Mouse (Mus musculus) right cerebral cortex, postnatal 25 days (tissue): ENCODE measurements around the gene Zfyve28.

Source experiments
- DNase-seq: peaks from one replicate; pipeline ENCODE4 v3.0.0; 2022

Zfyve28 gene

DNA sequence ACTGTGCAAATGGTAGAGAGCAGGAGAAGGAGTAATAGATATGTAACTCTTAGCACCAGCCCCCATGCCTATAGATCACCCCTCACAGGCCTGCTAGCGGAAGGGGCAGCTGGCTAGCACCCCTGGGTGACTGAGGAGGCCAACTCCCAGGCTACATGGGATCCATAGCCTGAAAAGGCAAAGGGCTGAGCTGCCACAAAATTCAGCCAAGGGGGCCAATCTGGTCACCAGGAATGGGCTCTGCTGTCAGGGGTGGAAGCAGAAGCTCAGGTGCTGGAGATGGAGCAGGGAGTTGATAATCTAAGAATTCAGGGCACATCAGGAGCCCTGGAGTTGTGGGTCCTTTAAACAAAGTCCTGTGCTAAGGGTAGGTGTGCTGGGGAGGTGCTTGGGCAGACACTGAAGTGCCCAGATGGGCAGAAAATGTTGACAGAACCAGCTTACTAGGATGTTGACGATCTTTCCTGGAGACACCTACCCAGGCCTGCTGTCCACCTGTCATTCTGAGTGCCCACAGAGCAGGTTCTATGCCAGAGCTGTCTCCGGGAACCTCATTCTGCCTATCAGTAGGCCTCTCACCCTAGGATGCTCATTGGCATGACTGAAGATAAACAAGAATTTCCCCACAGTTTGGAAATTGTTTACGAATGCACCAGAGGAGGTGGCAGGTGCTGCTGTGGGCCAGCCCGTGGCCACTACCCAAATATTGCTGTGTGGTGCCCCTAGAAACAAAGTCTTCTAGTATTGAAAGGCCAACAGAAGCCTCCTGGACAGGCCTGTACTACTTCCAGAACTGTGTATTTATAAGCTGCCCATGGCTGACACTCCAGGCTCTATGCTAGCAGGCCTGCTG, 113.5 kb downstream of the Zfyve28 start:
- DNase-seq: no peak

DNA sequence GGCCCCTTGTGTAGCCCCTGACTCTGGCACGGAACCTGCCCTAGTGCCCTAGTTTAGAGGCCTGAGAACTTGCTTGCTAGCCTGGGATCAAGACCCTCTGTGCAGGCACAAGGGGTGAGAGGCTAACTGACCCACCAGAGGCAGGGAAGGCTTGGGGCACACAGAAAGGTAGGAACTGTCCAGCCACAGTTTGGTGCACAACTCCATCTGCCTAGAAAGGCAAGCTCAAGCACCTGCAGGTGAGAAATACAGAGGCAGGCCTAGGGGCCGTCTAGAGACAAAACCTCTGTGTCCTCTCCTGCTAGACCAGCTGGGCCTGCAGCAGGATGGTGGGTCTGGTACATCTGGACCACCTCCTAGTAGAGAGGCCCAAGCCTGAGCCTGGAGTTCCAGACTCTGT, 114.2 kb downstream of the Zfyve28 start:
- no peak for DNase-seq

DNA sequence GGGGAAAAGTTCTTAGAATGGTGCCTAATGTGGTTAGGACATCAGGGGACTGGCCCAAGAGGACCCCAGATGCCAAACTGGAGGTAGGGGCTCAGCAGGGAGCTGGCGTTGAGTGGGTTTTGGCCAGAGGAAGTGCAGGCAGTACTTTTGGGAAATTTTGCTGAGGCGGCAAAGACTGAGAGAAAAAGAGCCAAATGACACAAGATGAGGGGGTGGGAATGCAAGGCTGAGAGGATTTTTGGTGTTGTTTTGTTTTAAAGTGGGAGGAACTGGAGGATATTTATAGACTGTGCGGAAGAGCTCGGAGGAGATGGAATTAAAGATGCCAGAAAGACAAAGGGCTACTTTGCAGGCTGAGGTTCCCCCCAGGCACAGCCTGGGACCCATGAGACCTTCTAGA, 117.5 kb downstream of the Zfyve28 start:
- no peak for DNase-seq

DNA sequence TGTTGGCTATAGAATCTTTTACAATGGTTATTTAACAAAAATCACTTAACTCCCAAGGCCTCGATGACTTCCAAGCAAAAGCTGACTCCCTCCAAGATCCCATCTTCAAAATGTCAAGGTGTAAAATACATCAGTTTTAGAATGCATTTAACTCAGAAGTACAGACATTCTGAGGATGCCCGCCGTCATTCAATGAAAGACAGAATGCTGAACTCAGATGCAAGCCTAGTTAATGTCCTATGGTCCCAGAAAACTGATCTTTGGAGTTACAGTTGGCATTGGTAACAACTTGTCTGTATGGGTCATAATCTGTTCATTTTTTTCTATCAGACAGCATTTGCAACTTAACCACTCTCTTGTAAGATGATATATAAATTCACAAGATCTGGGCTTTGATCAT, 118.3 kb downstream of the Zfyve28 start:
- no peak for DNase-seq

DNA sequence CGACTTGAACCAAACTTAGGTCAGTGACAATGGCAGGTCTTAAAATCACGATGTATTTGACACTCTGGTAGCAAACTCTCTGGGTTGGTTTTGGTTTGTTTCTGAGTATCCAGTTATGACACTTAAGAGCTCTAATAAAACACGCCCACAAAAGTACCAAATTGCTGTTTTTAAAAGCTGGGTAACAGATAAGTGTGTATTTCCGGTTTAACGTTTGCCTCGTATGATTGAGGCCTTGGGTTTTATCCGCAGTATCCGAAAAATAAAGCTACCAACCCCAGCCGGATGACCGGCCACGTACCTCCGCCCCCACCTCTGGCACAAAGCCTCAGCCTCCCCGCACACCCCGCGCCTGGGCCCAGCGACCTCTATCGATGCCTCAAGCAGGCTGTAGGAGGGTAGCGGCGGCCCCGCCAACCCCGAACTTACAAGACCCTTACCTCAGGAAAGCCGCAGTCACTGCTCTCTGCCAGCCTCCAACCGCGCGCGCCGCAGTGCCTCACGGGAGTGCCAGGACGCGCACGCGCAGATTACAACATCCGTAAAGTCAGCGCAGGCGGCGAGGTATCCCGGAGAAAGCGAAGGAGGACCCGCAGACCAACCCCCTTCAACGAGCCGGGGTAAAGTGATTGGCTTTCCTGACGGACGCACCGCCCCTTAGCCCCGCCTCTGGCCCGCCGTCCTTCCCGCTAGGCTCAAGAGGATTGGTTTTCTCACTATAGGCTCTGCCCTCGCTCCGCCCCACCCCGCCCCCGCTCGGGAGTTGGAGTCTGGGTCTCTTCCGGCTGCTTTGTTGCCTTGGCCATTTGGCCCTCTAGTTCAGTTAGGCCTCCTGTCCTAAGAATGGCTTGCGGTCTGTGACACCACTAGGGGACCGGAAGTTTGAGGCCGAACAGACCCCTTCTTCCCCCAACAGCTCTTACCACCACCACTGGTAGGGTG, 119.0 kb downstream of the Zfyve28 start, which contains the start of the genes Poln and Haus3:
Poln (minus strand) TSS at position 499 of the 942 bp plus-strand sequence.
Haus3 (minus strand) TSS at position 578 of the 942 bp plus-strand sequence.
- DNase-seq: peak; percentile 97

DNA sequence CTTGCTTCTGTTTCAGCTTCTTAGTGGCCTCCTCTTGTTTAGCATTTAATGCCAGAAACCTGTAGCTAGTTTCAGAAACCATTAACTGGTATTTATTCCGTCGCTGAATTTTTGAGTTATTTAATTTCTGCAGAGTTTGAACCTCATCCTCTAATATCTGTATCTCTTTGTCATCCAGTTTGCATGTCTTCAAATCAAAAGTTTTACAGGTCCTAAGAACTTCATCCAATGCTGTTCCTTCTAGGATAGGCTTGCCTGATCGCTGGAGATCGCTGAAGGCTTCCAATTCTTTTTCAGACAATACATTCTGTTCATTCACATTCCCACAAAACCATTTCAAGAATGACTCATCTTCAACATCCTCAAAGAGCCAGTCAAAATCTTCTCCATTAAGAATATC, 120.4 kb downstream of the Zfyve28 start:
- no peak for DNase-seq

DNA sequence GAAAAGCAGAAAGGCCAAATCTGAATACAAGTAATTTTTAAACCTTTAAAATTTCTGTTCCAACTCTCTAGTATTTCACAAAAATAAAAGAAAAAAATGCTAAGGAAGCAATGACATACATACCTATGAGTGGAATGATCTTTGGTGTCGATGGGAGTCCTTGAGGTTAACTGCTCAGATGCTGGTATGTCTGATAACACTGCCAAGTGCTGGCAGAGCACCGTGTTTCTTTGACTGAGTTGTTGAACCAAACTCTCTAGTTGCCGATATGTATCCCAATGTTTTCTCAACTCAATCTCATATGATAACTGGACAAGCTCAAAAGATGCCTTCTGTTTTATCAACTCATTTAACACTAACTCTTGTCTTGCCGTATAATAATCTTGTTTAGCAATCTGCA, 122.5 kb downstream of the Zfyve28 start:
- no peak for DNase-seq

DNA sequence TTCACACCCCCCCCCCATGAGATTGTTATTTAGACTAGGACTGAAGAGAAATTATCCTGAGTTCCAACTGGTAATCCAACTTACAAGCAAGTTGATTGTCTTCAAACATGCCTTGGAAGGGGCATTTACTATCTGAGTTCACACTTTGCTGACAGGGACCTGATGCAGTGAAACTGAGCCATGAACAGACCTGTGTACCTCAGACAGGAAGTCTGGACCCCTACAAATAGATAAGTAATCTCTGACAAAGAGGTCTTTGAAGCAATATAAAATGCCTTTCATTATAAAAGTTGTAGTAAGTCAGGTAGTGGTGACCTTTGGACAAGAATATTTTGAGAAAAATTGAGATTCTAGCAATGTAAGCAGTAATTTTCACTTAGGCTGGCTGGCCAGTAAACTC, 139.8 kb downstream of the Zfyve28 start:
- no peak for DNase-seq

DNA sequence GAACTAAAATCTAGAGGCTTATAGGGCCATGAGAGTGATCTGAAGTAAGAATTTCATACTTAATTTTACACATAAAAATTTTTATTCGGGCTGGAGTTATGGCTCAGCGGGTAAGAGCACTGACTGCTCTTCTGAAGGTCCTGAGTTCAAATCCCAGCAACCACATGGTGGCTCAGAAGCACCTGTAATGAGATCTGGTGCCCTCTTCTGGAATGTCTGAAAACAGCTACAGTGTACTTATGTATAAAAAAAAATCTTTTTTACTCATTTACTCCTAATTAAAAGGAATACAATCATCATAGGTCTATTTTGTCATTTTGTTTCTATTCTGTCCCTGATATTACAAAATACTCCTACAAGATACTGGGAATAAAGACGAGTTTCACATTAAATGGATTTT, 140.7 kb downstream of the Zfyve28 start:
- DNase-seq: no peak
